Mouse (Mus musculus) lung, postnatal 14 days (tissue): Measurements from ENCODE around the gene Erp27.
"Not testable (repeated sequence)": the region's sequence is repeated elsewhere in the genome, so short reads cannot be mapped to it uniquely, and the experiment has no call there.

ENCODE experiments used
- DNase-seq: peaks from one replicate; pipeline ENCODE4 v3.0.0; 2021

The Erp27 gene

DNA sequence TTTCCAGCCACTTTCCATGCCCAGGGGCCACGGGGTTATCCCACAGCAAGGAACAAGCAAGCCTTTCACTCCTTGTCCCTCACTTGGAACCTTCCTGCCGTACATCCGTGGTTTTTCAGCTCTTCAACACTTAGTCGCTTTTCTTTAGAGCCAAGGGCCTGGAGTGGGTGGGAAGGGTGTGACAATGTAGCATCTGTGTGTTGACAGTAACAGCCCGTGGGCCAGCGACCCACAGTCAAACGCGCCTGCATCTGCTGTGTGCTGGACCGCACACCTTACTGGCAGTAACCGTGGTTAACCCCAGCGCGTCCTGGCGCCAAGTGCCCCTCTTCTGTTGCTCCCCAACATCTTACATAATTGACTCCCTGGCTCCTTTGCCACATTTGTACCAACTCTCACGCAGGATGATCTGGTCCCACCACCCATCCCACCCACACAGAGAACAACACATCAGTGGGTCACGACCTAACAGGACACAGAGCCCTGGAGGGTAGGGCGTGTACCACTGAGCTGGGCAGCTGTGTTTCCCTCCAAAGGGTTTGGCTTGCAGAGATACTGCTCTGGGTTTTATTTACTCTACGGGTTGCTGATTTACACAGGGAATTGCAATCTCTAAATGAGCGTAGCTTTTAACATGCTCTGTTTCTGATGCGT, 15.6 kb downstream of the Erp27 start:
- DNase-seq: no peak

DNA sequence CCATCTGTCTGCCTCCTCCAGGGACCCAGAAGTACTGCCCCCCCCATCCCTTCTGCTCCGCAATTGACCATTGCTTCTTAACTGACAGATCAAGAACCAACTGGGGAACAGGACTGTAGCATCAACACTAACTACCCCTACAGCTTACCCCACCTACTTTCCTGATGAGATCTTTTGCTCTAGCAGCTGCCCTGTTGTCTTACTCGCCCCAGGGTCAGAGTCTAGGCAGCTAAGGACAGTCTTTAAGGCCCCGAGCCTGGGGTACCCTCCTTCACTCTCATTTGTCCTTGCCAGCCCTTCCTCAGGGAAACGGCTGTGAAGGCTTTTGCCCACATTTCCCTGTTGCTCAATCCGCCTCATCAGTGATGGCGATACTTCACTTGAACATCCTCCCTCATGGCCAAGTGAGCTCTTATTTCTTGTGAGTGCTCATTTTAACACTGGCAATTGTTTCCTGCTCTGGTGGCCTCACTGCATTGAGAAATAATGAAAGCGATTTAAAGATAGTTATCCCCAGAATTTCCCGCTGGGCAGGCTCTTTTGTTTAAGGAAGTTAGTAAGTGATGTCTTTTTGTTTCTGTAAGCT, 18.0 kb downstream of the Erp27 start:
- no peak for DNase-seq

DNA sequence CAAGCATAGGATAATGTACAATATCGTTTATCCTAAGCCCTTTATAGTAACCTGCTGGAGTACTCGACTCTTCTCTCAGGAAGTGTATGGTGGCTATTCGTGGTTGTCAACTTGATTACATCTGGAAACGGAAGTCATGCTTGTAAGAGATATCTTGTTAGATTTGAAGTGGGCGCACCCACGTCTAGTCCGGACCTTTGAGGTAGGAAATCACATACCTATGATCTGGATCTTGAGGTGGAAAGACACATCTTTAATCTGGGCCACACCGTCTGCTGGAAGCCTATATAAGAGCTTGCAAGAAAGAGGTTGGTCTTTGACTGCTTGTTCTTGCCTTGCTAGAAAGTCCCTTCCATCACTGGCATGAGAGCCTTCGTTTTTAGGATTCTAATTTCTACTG, 19.5 kb downstream of the Erp27 start:
- no peak for DNase-seq

DNA sequence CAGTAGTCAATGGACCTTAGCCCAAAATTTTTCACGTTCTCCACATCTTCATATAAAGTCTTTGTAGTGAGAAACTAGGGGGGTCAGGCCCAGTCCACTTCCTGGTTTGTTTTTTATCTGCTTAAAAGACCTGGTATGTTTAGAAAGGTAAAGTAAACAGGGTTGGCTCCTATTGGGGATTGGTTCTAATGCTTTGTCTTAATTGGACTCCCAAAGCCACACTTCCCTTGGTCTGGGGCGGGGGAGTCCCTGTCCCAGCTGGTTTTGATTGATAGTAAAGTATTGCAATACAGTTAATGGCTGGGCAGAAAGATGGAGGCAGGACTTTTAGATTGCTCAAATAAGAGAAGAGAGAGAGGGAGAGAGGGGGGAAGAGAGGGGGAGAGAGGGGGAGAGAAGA, 21.0 kb downstream of the Erp27 start:
- no peak for DNase-seq

DNA sequence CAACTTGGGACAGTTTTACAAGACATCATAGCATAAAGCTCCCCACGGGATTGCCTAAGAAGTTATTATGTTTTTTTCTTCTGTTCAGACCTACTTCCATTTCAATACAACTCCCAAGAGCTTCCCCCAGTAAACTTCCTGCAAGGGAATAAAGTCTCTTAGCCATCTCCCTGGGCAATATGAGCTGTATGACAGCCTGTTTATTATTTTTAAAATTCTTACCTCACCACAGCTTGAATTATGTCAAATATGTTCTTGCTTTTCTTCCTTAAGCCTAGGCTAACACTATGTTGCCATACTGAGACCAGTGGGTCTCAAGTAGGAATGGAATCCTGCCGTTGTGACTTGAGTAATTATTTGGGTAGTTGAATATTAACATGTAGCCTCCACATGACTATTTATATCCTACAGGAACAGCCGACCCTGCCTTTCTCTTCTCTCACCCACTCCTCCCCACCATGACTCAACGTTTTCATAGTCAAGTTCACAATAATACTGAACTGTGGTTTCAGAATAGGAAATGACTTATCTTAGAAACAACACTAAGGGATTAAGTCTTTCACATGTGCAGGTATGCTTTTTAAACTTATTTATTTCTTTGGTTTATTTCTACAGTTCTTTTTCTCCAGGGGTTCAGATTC, 21.5 kb downstream of the Erp27 start:
- no peak for DNase-seq

DNA sequence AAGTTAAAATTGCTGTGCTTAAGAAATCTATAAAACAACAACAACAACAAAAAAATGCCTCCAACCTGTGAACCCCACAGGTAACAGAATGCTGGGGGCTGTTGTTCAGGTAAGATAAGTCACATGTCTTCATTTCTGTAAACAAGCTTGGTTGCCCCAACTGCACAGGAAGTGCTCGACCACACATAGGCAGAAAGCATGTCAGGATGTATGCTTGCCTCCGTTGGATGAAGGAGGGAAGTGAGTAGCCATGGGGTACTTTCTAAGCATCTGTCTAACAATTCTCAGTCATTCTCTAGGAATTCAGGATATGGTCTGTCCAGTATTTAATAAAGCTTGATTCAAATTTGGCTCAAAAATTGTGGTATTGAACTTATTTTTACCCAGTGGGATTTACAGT, 23.0 kb downstream of the Erp27 start:
- DNase-seq: no peak

DNA sequence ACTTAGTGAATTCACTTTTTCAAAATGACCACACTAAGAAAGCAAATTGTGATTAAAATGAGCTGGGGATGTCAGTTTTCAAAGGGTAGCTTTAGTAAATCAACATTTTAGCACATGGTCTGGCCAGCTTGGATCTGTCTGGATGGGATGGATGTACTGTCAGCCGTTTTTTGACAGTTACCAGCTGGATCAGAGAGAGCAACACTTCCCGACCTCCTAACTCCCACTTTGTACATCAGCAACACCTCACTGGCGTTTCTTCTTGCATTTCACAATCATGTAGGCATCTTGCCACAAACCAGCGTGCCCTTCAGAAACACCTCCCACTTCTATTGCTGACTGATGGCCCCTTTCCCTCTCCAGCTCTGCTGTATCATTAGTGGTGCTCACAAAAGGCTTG, 23.8 kb downstream of the Erp27 start:
- DNase-seq: peak; percentile 75

DNA sequence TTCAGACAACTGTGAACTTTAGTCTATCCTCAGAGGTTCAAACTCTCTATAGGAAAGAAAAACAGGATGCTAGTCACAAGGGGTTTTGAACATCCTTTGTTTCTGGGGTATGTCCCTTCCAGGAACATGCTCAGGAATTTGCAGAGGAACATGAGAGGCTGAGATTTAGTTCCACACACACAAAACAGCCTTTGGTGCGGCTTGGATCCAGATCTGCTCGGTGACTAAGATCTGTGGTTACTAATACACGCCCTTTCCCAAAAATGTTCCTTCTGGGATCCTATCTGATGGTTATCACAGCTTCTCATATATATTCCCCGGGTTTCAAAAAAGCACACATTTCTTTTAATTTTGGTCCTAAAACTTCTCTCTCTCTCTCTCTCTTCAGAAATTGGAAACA, 24.2 kb downstream of the Erp27 start:
- DNase-seq: no peak

DNA sequence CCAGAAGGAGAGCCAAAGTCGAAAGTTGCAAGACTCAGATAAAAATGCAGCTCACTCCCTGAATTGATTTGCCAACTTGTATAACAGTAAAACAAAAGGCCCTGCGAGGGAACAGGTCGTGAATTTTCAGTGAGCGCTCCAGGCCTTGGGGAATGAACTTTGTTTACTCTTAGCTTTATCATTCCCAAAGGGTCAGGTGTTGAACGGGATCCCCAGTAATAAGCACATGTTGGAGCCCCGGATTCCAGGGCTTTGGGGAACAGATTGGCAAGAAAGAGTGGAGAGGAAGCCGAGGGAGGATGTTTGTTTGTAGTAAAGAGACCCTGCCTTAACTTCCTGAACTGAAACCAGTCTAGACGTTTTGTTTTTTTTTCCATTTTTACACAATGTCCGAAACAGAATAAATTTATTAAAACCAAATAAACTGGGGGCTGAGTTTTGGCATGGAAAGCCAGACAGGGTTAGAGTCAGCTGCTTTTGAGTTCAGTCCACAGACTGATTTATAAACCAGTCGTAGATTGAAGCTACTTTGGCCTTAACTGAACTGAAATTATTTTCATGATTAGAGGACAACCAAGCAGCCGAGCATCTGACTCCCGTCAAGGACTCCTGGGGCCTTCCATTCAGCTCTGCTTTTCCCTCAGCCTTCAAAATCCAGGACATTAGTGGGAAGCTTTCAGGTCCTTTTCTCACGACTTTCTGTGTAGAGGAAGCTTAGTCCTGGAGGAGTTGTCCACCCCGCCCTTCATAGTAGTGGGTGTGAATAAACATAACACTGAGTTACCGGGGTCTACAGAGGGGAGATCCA, 27.2 kb downstream of the Erp27 start:
- no peak for DNase-seq

DNA sequence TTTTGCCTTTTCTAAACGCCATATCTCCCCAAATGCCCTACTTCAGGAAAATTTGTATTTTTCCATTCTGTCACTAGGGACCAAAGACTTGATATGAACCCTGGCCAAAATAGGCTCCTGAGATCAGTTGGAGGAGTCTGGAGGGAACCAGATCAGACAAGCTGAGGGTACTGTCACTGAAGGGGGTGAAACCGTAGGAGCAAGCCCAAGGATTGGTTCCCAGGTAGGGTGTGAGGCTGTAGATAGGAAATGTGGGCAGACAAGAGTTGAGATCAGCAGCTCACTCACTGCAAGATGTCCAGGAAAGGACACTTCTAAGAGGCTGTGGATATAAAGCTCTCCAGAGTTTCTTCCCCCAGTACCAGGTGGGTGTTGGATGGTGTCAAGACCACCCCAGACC, 30.0 kb downstream of the Erp27 start:
- no peak for DNase-seq

DNA sequence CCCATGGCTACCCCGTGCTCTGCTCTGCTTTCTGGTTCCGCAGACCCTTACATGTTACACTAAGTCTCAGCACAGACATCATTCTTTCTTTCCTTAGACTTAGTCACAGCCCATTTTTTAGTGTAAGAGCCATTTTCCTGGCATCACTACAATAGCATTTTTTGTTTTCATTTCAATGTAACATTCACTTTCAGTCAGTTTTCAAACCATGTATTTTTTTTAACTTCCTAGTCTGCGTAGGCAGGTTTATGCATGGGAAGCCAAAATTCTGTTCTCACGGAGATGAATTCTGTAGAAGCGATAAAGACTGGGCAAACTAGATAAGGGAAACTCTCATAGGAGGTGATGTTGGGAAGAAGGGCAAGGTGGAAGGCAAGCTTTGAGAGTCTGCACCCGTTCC, 32.4 kb downstream of the Erp27 start:
- no peak for DNase-seq

DNA sequence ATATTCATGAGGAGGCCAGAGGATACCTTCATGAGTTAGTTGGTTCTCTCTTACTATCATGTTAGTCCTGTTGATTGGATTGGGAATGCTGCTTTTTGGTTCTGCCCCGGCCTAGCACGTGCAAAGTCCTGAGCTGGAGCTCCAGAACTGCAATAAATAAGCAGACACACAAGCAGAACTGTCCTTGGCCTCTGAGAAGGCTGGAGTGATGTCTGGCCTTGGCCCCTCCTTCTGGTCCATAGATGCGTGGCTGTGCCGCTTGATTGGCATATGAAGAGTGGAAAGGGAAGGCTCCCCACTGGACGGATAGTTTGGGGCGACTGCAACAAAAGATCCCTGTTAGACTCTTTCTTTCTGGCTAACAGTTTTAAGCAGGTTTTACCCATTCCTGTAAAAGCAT, 32.9 kb downstream of the Erp27 start:
- DNase-seq: no peak

DNA sequence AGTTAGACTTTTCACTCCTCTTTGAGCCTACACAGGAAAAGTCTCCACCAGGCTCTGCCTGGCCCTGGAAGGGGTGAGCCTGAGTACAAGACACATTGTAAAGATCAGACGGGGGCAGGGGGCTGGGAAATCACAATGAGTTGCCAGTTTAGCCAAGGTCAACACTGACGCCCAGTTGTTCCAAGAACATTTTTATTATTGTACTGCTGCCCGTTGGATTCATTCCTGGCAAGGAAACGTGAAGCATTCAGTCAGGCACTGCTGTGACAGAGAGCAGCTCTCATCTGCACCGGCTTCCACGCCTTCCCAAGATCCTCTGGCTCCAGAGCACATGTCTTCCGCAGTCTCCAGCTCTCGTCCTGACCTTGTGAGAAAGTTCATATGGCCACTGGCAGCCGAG, 34.1 kb downstream of the Erp27 start:
- DNase-seq: peak; percentile 70

DNA sequence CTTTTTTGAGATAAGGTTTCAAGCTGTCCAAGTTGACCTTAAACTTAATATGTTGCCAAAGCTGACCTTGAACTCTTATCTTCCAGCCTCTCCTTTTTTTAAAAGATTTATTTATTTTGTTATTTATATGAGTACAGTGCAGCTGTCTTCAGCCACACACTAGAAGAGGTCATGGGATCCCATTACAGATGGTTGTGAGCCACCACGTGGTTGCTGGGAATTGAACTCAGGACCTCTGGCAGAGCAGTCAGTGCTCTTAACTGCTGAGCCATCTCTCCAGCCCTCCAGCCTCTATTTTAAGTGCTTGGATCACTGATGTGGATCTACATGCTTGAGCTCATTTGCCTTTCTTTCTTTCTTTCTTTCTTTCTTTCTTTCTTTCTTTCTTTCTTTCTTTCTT, 37.2 kb downstream of the Erp27 start:
- not testable (repeated sequence) for DNase-seq

DNA sequence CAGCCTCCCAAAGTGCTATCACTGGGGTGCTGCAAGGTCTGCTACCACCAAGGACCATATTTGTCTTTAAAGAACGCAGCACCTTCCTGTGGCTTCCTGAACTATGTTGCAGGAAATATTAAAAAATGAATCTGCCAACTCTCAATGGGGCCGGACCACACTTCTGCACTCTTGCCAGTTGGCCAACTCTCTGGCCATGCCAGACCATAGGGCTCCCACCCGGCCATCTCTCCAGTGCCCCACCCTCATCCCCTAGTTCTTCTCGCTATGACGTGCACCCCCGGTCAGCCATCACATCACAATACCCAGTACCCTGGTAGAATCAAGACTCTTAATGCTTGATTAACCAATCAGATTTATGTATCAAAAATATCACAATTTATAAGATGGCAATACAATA, 38.0 kb downstream of the Erp27 start:
- DNase-seq: no peak

DNA sequence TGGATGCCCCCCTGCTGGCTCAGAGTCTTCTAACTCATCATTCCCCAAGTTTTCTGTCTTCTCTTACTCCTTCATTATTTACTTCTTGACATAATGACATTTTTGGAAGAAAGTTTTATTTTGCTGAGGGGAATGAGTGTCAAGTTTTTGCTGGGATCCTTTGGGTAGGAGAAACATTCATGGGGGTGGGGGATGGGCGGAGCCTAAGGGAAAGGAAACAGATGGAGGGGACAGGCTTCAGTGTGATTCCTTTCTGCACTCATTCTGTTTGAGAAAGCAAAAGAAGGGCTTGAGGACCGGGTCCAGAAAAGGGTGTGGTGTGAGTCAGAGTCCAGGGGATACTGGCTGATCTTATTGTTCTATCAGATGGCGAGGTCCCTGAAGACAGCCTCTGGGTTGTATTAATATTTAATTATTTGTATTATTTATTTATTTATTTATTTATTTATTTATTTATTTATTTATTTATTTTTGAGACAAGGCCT, 38.5 kb downstream of the Erp27 start:
- DNase-seq: peak; percentile 42

DNA sequence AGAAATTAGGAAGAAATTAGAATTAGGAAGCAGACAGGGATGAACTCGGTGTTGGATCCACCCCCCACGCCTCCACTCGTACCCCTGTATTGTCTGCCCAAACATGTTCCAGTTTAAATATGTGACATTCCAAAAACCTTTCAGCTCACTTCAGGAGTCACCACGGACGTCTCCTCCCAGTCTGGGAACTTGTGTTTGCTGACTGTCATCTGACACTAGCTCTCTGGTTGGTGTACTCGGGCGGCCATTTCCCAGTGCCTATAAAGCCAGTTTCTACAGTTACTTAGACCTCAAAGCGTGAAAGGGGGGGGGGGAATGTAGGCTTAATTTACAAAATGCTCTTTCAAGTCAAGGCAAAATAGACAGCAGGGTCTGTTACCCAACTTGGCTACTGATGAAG, 40.3 kb downstream of the Erp27 start:
- no peak for DNase-seq

DNA sequence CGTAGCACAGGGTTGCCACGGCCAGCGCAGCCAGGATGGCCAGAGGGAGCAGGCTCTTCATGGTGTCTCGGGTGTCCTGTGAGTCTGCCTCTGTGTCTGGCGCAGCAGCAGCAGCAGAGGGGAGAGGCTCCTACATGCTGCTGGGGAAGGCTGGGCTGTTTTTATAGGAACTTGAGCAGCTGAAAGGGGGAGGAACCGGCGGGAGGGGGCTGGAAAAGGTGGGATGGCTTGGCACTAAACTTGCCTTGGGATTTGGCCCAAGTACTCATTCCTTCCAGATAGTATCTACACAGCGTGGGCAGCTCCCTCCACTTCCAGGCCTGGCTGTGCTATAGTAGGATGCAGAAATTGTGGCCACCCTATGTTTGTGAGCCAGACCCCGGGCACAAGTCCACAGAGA, 46.3 kb downstream of the Erp27 start, which contains the start of gene Mgp:
Gene Mgp (minus strand): TSS at position 154 of the 400 bp plus-strand sequence.
- DNase-seq: peak; percentile 60

DNA sequence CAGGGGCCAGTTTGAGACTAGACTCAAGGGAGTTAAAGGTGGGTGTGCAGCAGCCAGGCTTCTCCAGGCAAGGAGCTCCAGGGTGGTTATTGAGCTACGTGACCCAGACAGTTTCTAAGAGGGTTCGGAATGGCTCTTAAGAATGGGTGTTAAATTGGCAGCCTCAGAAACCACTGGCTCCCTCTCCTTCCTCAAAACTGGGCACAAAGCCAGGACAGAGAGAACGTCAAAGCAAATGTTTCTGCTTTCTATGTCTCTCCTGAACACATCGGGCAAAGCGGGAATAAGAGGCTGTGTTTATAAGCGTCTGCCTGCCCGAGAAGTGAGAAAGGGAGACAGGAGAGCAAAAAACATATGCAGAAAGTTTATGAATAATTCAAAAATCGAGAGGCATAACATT, 47.4 kb downstream of the Erp27 start:
- peak; percentile 43 for DNase-seq

DNA sequence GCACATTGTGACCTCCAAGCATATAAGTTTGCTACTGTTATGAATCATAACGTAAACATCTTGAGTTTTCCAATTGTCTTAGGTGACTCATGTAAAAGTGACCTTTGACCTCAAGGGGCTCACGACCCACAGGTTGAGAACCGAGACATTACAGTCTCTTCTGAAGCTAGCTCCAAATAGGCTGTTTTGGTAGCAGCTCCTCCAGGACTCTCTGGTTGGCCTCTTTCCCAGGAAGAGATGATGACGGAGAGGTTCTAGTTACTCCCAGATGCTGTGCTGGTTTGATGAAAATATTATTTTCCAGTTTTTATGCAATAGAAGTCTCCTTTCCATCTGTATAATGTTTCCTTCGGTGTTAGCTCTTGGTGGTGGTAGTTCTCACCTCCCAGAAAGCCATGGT, 53.1 kb downstream of the Erp27 start:
- DNase-seq: no peak

DNA sequence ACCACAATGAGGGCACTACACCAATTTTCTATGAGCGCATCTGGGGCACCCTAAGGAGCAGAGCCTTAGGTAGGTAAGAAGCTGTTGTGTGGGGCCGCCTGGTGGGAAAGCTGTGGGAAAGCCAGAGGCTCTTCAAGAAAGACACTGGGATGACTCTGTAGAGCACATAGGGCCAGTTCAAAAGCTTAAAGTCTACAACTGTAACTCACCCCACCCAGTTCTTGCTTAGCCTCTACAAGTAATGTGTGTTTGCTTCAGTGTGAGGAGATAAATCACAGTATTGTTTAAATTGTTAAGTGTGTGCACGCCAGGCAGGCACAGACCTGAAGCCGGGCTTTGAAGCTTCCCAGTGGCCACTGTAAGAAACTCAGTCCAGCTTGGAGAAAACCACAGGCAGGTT, 55.8 kb downstream of the Erp27 start:
- no peak for DNase-seq

DNA sequence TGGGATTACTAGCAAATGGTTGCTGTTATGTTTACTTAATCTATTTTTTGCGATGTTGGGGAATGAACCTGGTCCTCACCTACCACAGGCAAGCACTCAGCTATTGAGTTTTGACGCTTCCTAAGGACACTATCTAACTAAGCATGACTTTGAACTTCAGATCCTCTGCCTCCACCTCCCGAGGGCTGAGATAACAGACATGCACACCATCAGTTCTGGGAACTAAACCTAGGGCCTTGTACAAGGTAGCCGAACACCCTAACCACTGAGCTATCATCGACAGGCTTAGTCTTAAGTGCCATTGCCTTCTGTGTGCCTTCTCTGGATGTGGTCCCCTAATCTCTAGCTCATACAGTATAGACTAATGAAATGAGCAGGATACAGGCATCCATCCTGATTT, 56.6 kb downstream of the Erp27 start:
- no peak for DNase-seq

DNA sequence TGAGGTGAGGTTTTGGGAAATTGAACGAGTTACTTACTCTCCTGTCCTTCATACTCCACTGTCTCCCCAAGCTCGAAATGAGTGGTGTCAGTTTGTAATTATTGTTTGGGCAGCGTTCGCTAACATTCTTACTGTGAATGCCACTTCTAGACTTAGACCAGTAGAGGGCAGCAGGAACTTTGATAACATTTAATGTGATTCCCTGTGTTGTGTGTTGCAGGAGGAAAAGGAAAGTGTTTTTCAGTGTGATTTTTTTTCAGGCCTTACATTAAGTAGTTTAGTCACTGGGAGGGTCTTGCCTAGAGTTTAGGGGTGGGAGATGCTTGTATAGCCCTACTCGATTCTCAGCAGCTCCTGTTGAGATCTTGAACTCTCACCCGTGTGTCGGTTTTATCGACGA, 61.0 kb downstream of the Erp27 start:
- no peak for DNase-seq

DNA sequence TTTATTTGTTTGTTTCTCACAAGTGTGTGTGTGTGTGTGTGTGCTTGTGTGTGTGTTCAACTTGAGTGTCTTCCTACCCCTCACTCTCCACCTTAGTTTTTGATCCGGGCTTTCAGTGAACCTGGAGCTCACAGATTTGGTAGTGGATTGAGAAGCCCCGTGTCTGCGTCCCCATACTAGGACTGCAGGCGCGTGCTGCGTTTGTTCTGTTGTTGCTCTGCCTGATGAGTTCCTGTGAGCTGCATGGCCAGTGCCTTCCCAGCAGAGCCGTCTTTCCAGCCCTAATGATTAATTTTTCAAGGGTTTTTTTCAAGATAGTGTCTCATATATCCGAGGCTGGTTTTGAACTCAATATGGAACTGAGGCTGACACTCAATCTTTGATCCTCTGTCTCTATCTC, 63.6 kb downstream of the Erp27 start:
- DNase-seq: no peak
